Mouse (Mus musculus): ENCODE measurements at regions not wholly inside any gene's neighbourhood (a gene's known extent, or its start where the extent isn't known, plus 50 kb on each side); places are given as distances from the start of the nearest gene placed in this dataset.

- TF ChIP-seq REST (IDR thresholded peaks at IDR 0.05; ENCODE audit: insufficient read depth, insufficient read length): no peak
- TF ChIP-seq POLR2A (IDR thresholded peaks at IDR 0.05; ENCODE audit: insufficient read length, low read depth): no peak
- TF ChIP-seq USF1 (IDR thresholded peaks at IDR 0.05; ENCODE audit: low read depth): no peak
These were observed 172.7 kb upstream of the Klf4 start for GRCm38 (mm10) chr4:55704921-55705320.

Data from myocyte (in vitro differentiated cells).